Mouse (Mus musculus) layer of hippocampus, postnatal 14 days (tissue): ENCODE data around the gene Sorbs1. TPM values are rescaled to one million over a fixed set of nuclear protein-coding genes. Genes with fewer than 3 reads are reported as not detected.

ENCODE experiments used
- DNase-seq, 2 experiments: peaks; one replicate each; pipeline ENCODE4 v3.0.0; 2021 to 2022; ENCODE audit warnings: low spot score in 2 of 2, mixed read lengths in 1 of 2
- total RNA-seq, 2 experiments: library from RNA; stranded (reverse); gene quantifications; 2 replicates each; pipeline ENCODE4 v1.2.3; 2021

The Sorbs1 gene
- total RNA-seq, 2 experiments from 2014 or later, result 182 to 186 TPM

DNA sequence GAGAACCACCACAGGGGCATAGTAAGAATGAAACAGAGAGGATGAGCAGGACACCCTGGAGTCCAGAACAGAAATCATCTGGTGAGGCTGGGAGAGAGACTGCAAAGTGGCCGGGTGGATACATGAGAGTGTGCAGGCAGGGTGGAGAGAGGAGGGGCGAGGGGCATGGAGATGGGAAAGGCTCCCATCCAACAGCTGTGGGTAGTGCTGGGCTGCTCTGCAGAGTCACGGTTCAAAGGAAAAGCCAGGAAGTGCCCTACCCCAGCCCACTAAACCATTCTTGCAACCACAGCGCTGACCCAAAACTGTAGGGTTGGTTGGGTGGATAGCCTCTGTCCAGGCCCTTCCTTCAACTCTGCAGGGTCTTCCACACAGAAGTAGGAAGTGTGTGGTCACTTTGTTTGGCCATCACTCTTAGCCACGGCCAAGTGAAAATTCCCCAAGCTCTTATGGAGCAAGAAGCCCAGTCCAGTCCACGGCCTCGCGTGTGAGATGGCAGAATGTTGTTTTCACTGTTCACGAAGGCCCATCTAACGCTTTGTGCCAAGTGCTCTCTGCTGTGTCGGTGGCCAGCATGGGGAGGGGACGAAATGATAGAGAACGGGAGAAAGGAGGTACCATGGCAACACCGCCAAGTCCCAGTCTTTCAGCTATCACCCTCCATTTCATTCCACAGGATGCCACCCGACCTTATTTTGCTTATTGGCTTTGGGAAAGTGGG, 203.0 kb downstream of the Sorbs1 start:
- DNase-seq, result no peak

DNA sequence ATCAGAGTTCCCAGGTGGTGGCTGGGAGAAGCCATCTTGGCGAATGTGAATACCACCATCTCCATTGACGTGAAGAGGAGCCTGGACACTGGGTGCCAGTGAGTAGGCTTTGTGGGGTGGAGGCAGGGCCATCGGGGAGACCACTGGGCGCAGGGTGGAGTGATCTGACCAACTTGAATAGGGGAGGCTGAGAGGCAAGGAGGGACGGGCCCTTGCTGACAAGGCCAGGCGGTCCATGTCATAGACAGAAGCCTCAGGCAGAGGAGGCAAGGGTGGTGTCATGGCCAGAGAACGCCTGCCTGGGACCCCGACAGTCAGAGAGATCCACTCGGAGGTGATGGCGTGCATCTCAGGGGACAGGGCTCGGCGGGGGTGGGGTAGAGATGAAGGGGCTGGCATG, 203.7 kb downstream of the Sorbs1 start:
- DNase-seq, result no peak

DNA sequence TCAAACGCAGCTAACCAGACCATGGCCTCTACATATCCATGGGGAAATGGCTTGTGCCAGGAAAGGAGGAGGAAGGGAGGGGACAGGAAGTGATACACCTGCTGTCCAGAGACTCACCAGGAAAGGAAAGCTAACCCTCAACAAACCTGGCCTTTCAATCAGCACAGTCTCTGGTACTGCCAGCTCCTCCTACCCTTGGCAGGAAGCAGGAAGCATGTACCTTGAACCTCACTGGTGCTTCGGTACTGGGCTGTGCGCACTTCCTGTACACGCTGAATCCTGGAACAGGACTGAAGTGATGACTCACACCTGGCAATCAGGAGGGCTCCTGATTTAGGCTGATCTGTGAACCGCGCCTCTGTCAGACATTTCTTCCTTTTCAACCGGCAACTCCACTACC, 206.0 kb downstream of the Sorbs1 start:
- DNase-seq, result no peak

DNA sequence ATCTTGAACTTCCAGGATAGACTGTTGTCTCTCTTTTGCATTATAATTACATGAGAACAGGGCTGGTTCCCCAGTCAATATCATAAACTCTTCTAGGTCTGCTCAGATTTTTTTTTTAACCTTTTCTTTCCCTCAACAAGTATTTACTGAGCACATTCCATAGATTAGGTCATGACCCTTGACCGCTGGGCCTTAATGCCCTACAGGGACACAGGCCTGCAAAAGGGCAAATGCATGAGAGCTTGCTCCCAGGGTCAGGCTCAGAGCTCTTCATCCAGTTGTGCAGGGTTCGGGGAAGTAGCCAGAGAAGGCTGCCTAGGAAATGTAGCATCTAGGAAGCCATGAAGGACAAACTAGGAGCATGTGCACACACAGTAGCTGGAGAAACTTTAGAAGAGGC, 206.9 kb downstream of the Sorbs1 start:
- DNase-seq, result no peak

DNA sequence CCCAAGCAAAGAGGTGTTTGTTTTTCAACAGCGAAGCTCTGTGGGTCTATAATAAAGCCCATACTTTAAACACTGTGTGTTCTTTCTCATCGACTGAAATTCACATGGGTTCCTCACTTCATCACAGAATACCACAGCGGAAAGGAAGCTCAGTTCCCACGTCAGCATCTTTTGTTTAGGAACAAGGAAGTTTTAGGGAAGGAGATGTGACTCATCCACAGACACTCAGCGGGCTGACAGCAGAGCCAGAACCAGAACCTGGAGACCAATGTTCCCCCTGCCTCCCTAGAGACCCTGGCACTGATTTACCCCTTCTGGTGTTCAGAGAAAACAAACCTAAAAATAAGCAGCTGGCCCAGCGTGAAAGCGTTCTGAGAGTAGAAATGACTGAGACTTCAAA, 208.1 kb downstream of the Sorbs1 start:
- no peak for DNase-seq

DNA sequence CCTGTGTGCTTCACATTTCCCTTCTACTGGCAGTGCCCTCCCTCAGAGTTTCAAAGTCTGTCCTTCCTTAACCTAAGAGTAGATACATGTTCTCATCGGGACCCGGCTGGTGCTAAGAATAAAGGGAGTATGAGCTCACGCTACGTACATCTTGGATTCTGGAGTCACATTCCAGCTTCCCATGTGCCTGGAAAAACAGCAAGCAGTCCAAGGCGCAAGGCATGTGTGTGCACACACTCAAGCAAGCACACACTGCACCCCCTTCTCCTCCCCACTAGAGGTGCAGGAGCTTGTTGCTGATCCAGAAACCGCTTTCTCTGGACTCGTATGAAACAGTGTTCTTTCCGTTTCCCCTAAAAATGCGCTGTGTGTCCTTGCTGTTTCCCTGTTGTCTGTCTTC, 210.7 kb downstream of the Sorbs1 start:
- peak in 1 of 2 experiments; percentile 28 for DNase-seq

DNA sequence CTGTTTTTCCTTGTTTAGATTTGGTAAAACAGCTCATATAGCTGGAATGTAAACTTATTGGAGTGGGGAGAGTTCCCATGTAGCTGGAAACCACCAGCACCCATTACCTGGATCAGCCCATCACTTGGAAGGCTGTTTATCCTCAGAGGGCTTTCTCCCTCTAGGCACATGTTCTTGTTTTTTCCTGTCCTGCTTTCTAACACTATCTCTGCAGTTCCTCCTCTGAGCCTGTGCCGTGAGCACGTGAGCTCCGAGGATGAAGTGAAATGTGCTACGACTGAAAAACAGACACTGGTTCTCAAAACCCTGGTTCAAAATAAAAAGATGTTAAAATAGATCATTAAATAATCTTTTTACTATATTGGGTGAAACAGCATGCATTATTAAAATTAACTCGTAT, 211.1 kb downstream of the Sorbs1 start:
- no peak for DNase-seq

DNA sequence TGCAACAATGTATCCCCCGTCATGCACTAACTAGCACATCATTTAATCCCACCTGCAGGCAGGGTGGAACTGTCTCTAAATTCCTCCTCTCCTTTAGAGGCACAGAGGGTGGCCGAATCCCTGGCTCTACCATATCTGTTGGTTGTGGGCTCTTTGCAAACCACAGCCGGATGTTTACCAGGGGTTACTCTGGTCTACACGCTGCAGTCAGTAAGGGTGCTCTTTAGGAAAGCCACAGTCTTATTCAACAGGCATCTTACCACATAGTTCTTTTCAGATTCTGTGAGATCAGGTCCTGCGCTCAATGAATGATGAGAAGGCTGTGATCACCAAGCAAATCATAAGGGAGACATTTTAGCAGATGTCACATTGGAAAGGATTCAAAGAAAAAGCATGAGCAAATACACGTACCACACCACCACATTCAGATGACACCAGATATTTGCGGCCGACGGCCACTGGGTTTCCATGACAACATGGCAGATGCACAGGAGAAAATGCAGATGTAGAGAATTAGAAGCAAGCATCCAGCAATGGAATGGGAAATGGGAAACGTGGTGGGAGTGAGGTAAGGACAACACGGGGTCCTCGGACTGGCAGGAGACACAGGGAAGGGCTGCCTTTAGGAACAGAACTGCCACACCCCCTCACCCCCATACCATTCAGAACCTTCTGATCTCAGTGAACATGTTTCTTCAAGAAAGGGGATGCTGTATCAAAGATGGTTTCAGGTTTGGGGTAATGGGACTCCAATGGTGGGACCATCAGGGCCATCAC, 213.4 kb downstream of the Sorbs1 start:
- DNase-seq, result peak in 1 of 2 experiments; percentile 69

DNA sequence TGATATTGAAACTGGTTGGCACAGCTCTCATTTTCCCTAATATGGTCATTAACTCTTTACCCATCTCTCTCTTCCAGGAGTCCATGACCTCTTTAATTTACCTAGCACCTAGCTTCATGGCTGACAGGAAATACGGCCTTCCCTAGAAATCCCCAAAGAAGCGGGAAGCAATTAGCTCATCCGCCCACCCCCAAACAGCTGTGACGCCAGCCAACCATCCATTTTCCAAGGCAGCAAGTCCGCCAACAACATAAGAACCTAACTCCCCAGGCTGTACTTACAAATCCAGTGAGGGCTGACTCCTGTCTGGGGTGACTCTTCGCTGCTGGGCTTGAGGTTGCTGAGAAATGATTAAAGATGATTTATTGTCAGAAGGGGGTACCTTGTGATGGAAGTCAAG, 214.4 kb downstream of the Sorbs1 start:
- DNase-seq, result peak in 1 of 2 experiments; percentile 42

DNA sequence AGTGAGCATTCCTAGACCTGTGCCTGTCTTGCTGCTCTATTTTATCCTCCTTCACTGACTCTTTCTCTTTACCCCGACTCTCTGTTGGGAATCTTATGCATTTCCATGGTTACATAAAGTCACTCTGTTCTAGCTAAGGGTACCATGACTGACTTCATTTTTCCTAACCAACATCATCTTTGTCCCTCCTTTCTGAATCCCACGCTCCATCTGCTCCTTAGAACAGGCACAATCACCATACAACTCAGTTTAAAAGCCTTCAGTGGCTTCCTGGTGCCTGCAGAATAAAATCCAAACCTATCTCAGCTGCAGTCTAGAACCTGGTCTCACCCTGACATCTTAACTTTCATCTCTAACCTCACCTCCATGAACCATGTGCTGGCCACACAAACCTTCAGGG, 215.0 kb downstream of the Sorbs1 start:
- peak in 1 of 2 experiments; percentile 75 for DNase-seq

DNA sequence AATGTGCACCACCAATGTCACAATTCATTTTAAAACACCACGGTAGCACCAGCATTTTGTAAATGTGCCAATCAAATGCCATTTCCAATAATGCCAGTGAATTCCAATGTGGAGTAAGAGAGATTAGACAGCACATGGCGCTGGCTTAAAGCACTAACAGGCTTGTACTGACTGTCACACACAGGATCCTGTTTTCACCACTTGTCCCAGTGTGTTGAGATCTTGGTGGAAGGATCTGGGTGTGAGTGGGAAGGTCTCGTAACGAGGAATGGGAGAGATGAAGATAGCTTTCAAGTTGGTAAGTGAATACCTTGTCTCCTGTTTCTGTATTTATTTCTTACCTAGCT, 215.8 kb downstream of the Sorbs1 start:
- peak in 1 of 2 experiments; percentile 52 for DNase-seq

DNA sequence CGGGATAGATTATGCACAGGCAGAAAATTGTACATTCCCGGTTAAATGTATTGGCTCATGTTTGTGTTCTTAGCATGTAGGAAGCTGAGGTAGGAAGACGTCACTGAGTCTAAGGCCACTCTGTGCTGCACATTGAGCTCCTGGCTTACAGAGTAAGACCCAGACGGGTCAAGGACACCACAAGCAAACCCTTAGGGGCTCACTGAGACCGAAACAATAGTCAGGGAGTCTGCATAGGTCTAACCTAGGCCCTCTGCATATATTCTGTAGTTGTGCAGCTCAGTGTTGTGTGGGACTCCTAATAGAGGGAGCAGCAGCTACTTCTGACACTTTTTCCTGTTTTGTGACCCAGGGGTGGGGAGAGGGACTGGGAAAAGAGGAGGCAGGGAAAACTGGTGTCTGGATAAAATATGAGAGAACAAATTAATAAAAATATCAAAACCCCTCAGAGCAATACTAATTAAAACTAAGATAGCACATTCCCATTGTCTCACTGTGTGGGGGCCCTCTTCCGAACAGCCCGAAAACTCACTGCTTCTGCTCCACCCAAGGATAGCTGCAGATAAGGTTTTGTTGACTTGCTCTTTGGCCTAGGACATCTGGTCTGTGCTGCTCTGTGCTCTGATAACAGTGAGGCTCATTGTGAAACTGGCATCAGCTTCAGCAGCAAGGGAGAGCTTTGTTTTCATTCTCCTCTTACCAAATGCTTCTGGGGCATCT, 216.3 kb downstream of the Sorbs1 start:
- DNase-seq, result no peak

DNA sequence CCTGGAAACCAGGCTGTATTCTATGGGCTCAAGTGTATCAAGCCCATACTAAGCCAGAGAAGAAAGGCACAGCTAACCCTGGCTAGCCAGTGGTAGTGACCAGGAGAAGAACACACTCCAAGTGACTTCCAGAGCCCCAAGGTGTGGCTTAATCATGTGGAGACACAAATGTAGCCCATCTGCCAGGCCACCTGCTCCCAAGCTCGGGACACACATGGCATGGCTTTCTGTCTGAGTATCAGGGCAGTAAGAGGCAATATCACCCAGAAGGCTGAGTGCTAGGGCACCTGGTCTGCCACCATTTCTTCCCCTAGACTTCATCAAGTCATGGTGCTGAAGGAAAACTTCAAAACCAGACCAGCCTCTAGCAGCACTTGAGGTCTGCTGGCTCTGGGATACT, 219.3 kb downstream of the Sorbs1 start:
- no peak for DNase-seq

DNA sequence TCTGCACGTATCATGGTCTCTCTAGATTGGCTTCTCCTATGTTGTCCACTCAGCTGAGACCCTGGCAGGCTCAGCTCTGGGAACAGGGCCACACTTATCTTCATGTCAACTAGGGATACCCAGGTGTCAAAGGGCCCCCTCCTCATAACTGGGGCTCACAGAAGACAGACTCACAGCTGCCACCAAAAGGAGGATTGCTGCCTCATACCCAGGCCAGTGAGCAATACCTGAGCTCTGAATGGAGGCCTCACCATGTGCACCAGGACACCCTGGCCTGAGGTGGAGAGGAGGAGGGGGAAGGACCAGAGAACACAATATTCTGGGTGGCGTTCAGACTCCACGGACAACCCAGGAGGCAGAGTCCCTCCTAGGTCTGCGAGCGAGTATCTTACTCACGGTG, 219.8 kb downstream of the Sorbs1 start:
- no peak for DNase-seq

DNA sequence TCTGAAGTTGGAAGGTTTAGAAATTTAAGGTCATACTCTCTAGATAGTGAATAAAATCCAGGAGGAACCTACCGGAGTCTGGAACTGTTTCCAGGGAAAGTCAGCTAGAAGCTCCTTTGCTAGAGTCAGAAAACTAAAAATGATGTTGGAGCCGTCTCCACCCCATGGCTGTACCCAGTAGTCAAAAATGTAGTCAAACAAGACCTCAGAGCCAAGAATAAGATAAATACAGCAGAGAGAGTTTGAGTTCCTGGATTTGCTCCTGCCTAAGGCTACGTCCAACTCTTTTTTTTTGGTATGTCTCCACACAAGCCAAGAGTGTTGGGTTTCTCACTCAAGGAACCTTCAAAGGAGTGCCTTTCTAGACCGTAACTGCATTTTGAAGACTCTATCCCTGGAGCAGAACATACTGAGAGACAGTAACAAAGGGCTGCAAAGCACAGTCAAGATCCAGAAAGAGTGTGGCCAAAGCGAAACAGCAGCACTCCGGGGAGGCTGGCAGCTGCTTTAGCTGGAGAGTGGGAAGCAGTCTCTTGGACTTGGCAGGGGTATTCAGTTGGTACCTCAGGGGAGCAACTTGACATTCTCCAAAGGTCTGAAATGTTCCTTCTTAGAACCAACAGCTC, 223.4 kb downstream of the Sorbs1 start:
- DNase-seq, result no peak

DNA sequence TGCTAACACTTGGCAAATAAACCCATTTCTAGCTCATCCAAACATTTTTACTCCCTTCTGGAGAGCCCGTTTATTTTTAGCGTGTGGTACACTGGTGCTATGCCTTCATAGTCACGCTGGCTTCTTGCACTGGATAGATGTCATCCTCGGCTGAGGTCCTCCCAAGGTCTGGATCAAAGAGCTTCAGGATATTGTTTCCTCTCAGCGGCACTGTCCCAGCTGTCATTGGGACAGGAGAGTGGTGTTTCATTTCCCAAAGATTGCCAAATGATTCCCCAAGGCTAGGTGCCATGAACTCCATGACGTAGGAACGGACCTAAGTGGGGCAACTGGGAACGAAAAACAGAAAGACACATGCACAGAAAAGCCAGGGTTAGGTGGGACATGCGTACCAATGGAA, 225.2 kb downstream of the Sorbs1 start:
- DNase-seq, result no peak

DNA sequence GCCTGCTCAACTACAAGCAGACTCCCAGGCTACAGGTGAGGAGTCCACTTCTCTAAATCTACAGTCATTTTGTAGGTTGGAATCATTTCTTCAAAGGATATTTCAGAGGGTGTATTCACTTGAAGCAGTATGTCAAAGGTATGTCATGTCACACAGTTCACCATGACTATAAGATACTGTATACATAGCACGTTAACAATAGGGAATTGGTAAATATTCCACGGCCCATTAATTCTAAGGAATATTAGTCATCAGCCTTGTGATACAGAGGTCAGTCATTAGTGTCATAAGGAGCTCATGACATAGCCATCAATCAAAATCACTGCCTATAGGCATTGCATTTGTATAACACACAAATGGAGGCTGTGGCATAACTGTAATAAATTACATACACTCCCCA, 228.9 kb downstream of the Sorbs1 start:
- DNase-seq, result no peak

DNA sequence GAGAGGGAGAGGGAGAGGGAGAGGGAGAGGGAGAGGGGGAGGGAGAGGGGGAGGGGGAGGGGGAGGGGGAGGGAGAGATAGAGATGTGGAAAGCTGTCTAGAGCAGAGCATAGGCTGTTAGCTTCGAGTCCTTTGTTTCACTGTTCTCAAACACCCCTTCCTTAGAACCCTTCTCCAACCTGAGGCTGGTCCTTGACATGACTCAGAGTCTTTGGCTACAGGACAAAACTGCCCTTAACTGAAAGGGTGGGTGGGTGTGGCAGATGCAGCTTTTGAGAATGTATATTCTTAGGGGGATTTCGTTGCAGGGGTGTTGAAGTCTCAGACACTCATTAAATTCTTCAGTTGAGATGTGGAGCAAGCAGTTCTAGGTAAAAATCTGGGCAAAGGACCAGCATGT, 230.2 kb downstream of the Sorbs1 start:
- DNase-seq, result no peak

DNA sequence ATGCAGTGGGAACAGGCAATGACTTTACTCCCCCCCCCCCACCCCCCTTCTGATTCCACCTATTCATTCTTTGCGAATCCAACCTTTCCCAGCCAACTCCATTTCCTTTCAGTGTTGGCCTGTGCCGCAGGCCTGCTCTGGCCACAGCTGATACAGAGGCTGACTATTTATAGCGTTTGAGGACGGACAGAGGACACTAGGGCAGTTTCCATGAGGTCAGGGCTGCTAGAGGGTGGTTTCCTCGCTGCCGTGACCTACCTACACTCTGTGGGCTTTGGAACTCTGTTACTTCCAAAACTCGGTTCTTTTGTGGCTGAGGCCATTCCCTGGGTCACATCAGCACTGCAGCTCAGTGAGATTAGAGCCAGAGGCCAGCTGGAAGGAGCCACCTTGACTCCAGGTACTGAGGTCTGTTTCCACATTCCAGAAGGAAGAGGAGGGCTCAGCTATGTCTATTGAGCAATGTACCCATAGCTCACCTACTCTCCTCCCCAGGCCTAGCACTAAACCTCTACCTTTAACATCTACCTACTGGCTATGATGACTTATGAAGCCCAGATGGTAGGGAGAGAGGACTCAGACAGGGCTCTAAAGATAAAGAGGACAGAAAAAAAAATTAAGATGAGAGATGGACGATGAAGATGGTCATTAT, 235.1 kb downstream of the Sorbs1 start:
- no peak for DNase-seq

DNA sequence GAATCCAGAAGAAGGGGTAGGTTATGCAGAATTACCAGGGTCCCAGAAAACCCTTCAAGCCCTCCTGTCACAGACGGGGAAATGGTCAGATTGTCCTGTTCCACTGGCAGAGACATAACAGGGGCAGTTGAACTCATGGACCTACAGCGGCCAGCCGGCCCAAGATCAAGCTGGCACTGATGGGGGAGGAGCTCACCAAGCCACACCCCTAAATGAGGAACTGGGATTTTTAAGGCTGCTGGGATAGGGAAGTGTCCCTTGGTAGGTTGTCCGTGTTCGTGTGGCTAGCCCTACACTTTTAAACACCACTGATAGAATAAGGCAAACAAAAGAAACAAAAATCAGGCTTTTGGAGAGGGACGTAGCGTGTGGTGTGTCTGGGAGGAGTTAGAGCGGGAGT, 236.1 kb downstream of the Sorbs1 start:
- no peak for DNase-seq
